Comparison of ENCODE assay signal across 15 mouse cellular contexts in genomic region chr12:3868115-3868514, GRCm38 (mm10).
DNase-seq lines count a peak whose midpoint lies in the region; ATAC-seq and TF ChIP-seq lines count a peak whose summit lies in the region.
"Had no signal": no experiment of that assay in that cellular context is flagged by ENCODE, and none has a peak within 500 bp of the region (broad histone marks: within the 10 kb centered on the region; RNA-seq: fewer than 3 reads in every experiment).

No protein-coding gene starts in this region.

- no peaks in the 10 kb centered on the region for H3K9me3 ChIP-seq in heart, embryonic 11.5 days (replicated peaks; ENCODE audit: control insufficient read depth, low read length)
- H3K9me3 ChIP-seq in heart, embryonic 15.5 days (replicated peaks), result no peaks in the 10 kb centered on the region
- H3K9me3 ChIP-seq in lung, postnatal 0 days (ENCODE audit: low read length), result no peaks in the 10 kb centered on the region
- H3K9me3 ChIP-seq: embryonic facial prominence, embryonic 15.5 days; hindbrain, embryonic 13.5 days; midbrain, embryonic 13.5 days; neural tube, embryonic 12.5 days had no signal

- no peak overlapping the region for H3K4me2 ChIP-seq in heart, embryonic 11.5 days
- no peak overlapping the region for H3K4me2 ChIP-seq in heart, embryonic 15.5 days
- no peak overlapping the region for H3K4me2 ChIP-seq in lung, postnatal 0 days (replicated peaks; ENCODE audit: low read depth, low read length)
- H3K4me2 ChIP-seq: embryonic facial prominence, embryonic 15.5 days; hindbrain, embryonic 13.5 days; midbrain, embryonic 13.5 days; neural tube, embryonic 12.5 days had no signal

- peaks cover 6% of the 10 kb centered on the region for H3K36me3 ChIP-seq in heart, embryonic 11.5 days (ENCODE audit: control insufficient read depth, insufficient read depth, low read length)
- H3K36me3 ChIP-seq in heart, embryonic 15.5 days, result peaks cover 12% of the 10 kb centered on the region
- H3K36me3 ChIP-seq in lung, postnatal 0 days (ENCODE audit: insufficient read depth, low read length), result no peaks in the 10 kb centered on the region; the same call in 1 of the 2 replicates

- H3K4me3 ChIP-seq in heart, embryonic 11.5 days (ENCODE audit: low read depth, low read length), result no peak overlapping the region
- no peak overlapping the region for H3K4me3 ChIP-seq in layer of hippocampus, adult 2 months
- H3K4me3 ChIP-seq in bone marrow macrophage, adult 2 months (ENCODE audit: insufficient read depth, low read length), result no peak overlapping the region
- no peak overlapping the region for H3K4me3 ChIP-seq in heart, embryonic 15.5 days
- no peak overlapping the region for H3K4me3 ChIP-seq in lung, postnatal 0 days (ENCODE audit: low read depth, low read length)
- H3K4me3 ChIP-seq: embryonic facial prominence, embryonic 15.5 days; hindbrain, embryonic 13.5 days; midbrain, embryonic 13.5 days; neural tube, embryonic 12.5 days had no signal

- intact Hi-C loops in heart, postnatal 36 days (cut with DNase I), result no loop called here

- no peak for TF ChIP-seq POLR2A in bone marrow macrophage, adult 2 months (IDR thresholded peaks at IDR 0.05; ENCODE audit: borderline replicate concordance, low read depth, low read length)

- no peaks in the 10 kb centered on the region for H3K27me3 ChIP-seq in heart, embryonic 11.5 days (ENCODE audit: control insufficient read depth, insufficient read depth, low read length)
- H3K27me3 ChIP-seq in heart, embryonic 15.5 days, result no peaks in the 10 kb centered on the region
- H3K27me3 ChIP-seq in lung, postnatal 0 days (replicated peaks; ENCODE audit: insufficient read depth, low read length), result no peaks in the 10 kb centered on the region
- H3K27me3 ChIP-seq: embryonic facial prominence, embryonic 15.5 days; hindbrain, embryonic 13.5 days; neural tube, embryonic 12.5 days had no signal

- TF ChIP-seq CTCF in layer of hippocampus, adult 2 months (conservative IDR thresholded peaks at IDR 0.05), result no peak
- no peak for TF ChIP-seq CTCF in bone marrow macrophage, adult 2 months (IDR thresholded peaks at IDR 0.05; ENCODE audit: low read depth, low read length)
- TF ChIP-seq CTCF in lung, postnatal 0 days (IDR thresholded peaks at IDR 0.05), result no peak

- no peak overlapping the region for H3K9ac ChIP-seq in heart, embryonic 11.5 days (ENCODE audit: low read depth, low read length)
- H3K9ac ChIP-seq in heart, embryonic 15.5 days, result no peak overlapping the region
- no peak overlapping the region for H3K9ac ChIP-seq in lung, postnatal 0 days (replicated peaks; ENCODE audit: low read depth)
- H3K9ac ChIP-seq: embryonic facial prominence, embryonic 15.5 days; hindbrain, embryonic 13.5 days; liver, embryonic 14.5 days; midbrain, embryonic 13.5 days; neural tube, embryonic 12.5 days had no signal

- TF ChIP-seq EP300 in lung, postnatal 0 days (IDR thresholded peaks at IDR 0.05), result no peak

- peaks cover 46% of the 10 kb centered on the region for H3K4me1 ChIP-seq in heart, embryonic 11.5 days (ENCODE audit: control insufficient read depth, insufficient read depth, low read length)
- H3K4me1 ChIP-seq in bone marrow macrophage, adult 2 months (ENCODE audit: control insufficient read depth, insufficient read depth, low read length), result peaks cover 62% of the 10 kb centered on the region
- H3K4me1 ChIP-seq in heart, embryonic 15.5 days (replicated peaks), result peaks cover 70% of the 10 kb centered on the region
- H3K4me1 ChIP-seq in lung, postnatal 0 days (ENCODE audit: insufficient read depth, low read depth, low read length), result peaks cover 11% of the 10 kb centered on the region

- WGBS in heart, embryonic 11.5 days (ENCODE audit: insufficient replicate concordance), result 63% methylated on average over 5 of the region's 5 CpGs
- WGBS in heart, embryonic 15.5 days, result 52% methylated on average over 5 of the region's 5 CpGs
- 70% methylated on average over 5 of the region's 5 CpGs for WGBS in lung, postnatal 0 days

- ATAC-seq in heart, embryonic 11.5 days (replicated peaks; ENCODE audit: insufficient number of reproducible peaks, low FRiP score, low TSS enrichment), result no peak
- ATAC-seq in heart, embryonic 15.5 days (replicated peaks; ENCODE audit: insufficient number of reproducible peaks, insufficient read depth, low FRiP score, low read depth), result no peak
- no peak for ATAC-seq in lung, postnatal 0 days
- ATAC-seq: forebrain, embryonic 16.5 days; inflammation-experienced regulatory T-cells, adult 6 months; midbrain, embryonic 13.5 days had no signal

- peak overlapping the region; percentile 66 for H3K27ac ChIP-seq in heart, embryonic 11.5 days (ENCODE audit: low read depth, low read length)
- H3K27ac ChIP-seq in layer of hippocampus, adult 2 months, result peak overlapping the region; percentile 73
- H3K27ac ChIP-seq in bone marrow macrophage, adult 2 months (ENCODE audit: insufficient read depth, low read depth, low read length), result peak overlapping the region; percentile 98
- H3K27ac ChIP-seq in heart, embryonic 15.5 days, result peak overlapping the region; percentile 72
- no peak overlapping the region for H3K27ac ChIP-seq in lung, postnatal 0 days (ENCODE audit: low read length)
- H3K27ac ChIP-seq: embryonic facial prominence, embryonic 15.5 days; hindbrain, embryonic 13.5 days; liver, embryonic 14.5 days; midbrain, embryonic 13.5 days; neural tube, embryonic 12.5 days had no signal

- DNase-seq in heart, postnatal 36 days, result no peak
- no peak for DNase-seq in layer of hippocampus, adult 2 months (ENCODE audit: low spot score in 2 of 2)
- DNase-seq in layer of hippocampus, adult 8-10 months (ENCODE audit: low spot score in 2 of 2), result no peak
- DNase-seq in lung, postnatal 0 days (ENCODE audit: low spot score), result no peak
- DNase-seq: thymus, postnatal 36 days had no signal
